Mouse (Mus musculus) ES-E14 (cell line): Measurements from ENCODE around the gene Rps26. TPM values are rescaled to one million over a fixed set of nuclear protein-coding genes. Genes with fewer than 3 reads are reported as not detected.

Experiments
- DNase-seq: peaks from one replicate; pipeline ENCODE4 v3.0.0-alpha.2; 2013; ENCODE audit warnings: low read depth, low spot score
- H3K27ac ChIP-seq: 2 replicates; pipeline ENCODE4 v1.5.1; 2012; ENCODE audit warnings: low read depth, mild to moderate bottlenecking, low read length, moderate library complexity, mixed read lengths; ENCODE audit not compliant: poor library complexity, insufficient read depth, severe bottlenecking
- H3K36me3 ChIP-seq: 2 replicates; pipeline ENCODE4 v1.6.1; 2012; ENCODE audit warnings: mild to moderate bottlenecking, low read length, moderate library complexity, mixed read lengths; ENCODE audit not compliant: control insufficient read depth, poor library complexity, insufficient read depth, severe bottlenecking
- H3K4me1 ChIP-seq, 2 experiments: fragments of 150-350 bp in 1 of 2; sonication (generic) in 1 of 2; 2 replicates each; pipeline ENCODE4 v1.6.1; 2012; ENCODE audit warnings: low read length in 2 of 2, mild to moderate bottlenecking in 1 of 2, mixed read lengths in 1 of 2; ENCODE audit not compliant: control insufficient read depth in 2 of 2, insufficient read depth in 2 of 2, poor library complexity in 1 of 2
- H3K4me3 ChIP-seq, 2 experiments: fragments of 150-350 bp in 1 of 2; sonication (generic) in 1 of 2; 2 replicates each; pipeline ENCODE4 v1.5.1; 2012; ENCODE audit warnings: low read length in 2 of 2, low read depth in 1 of 2, mild to moderate bottlenecking in 1 of 2, mixed read lengths in 1 of 2; ENCODE audit not compliant: insufficient read depth in 1 of 2, poor library complexity in 1 of 2, severe bottlenecking in 1 of 2
- H3K9ac ChIP-seq: 2 replicates; pipeline ENCODE4 v1.6.1; 2012; ENCODE audit warnings: low read depth, mild to moderate bottlenecking, low read length, mixed read lengths; ENCODE audit not compliant: poor library complexity, insufficient read depth, severe bottlenecking
- H3K9me3 ChIP-seq: fragments of 150-350 bp; sonication (generic); 2 replicates; pipeline ENCODE4 v1.6.1; 2012; ENCODE audit warnings: low read depth, mild to moderate bottlenecking, low read length; ENCODE audit not compliant: control insufficient read depth, insufficient read depth
- CHD2 ChIP-seq: IDR thresholded peaks from 2 replicates; pipeline ENCODE4 v1.6.1; 2014; ENCODE audit warnings: mild to moderate bottlenecking, low read depth, low read length, inconsistent platforms
- HCFC1 ChIP-seq: IDR thresholded peaks from 2 replicates; pipeline ENCODE4 v1.6.1; 2012; ENCODE audit warnings: low read length, inconsistent platforms, borderline replicate concordance; ENCODE audit not compliant: insufficient read depth
- MAFK ChIP-seq: IDR thresholded peaks from 2 replicates; pipeline ENCODE4 v1.6.1; 2014; ENCODE audit warnings: mild to moderate bottlenecking, low read depth, low read length, inconsistent platforms; ENCODE audit not compliant: insufficient read depth
- ZC3H11A ChIP-seq: IDR thresholded peaks from 2 replicates; pipeline ENCODE4 v1.6.1; 2012; ENCODE audit warnings: low read depth, mild to moderate bottlenecking, inconsistent platforms, low read length, borderline replicate concordance
- ZNF384 ChIP-seq: IDR thresholded peaks from 2 replicates; pipeline ENCODE4 v1.6.1; 2012; ENCODE audit warnings: low read depth, low read length, inconsistent platforms
- in situ Hi-C, 2 experiments: fragments of 600-800 bp; cut with MboI; formaldehyde crosslinking; loops; one replicate each; pipeline ENCODE4 v1.15.1; 2025; ENCODE audit warnings: low sequenced_read_pairs in 2 of 2, inconsistent platforms in 1 of 2; ENCODE audit not compliant: unreplicated experiment in 2 of 2
- total RNA-seq: library from RNA; depleted of rRNA; stranded (reverse); fragments of 300-350 nt; gene quantifications from 2 replicates; pipeline ENCODE4 v1.2.3, GENCODE M21; 2012

Rps26 gene
- total RNA-seq, 1 experiment = 1,982 TPM

DNA sequence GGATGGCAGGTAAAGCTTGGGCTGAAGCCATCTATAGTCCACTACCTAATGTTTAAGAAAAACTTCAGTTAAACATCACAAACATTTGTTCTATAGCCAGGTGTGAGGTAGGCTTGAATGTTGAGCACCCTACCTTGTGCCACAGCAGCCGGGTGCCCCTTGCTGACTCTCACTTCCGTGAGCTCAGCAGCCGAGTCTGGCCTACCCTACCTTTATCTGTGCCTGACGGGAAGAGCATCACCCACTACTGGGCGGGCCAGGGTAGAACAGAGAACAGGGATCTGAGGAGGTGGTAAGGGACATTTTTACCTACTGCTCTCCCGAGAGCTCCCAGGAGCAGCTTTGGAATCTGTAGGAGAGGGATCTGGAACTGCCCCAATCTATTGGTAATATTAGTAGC is 16.2 kb upstream of the Rps26 start:
- Histone ChIP-seq H3K27ac (no peak overlapping the region), H3K36me3 (no peaks in the 10 kb centered on the region; the same call in 1 of the 2 replicates), H3K4me3 (no peak overlapping the region), H3K9ac (no peak overlapping the region), H3K4me1 (peaks cover 3 to 23% of the 10 kb centered on the region in 2 experiments; a peak in 2 of 4 replicates), H3K9me3 (no peaks in the 10 kb centered on the region)
- in situ Hi-C loops = no loop called here
- no peak for TF ChIP-seq ZC3H11A
- DNase-seq = no peak

DNA sequence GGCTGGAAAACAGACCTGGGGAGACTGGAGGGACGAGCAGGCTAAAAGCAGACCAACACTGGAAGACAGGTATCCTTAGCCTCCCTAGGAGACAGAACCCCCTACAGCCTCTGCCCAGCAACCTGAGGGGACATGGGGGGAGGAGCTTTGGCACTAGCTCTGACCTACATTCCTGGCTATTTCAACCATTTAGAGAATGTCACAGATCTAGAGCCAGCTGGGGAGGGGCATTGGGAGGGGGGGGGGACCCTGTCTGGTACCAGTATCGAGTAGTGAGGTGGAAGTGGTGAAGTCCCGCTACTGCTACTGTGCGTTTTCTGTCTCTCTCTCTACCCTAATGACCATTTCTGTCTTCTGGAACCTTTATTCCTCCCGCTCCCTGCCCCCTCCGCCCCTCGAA is 15.3 kb upstream of the Rps26 start:
- in situ Hi-C loops = no loop called here
- no peaks in the 10 kb centered on the region for H3K9me3 ChIP-seq
- TF ChIP-seq ZC3H11A = no peak
- TF ChIP-seq HCFC1 = no peak
- TF ChIP-seq CHD2 = no peak
- TF ChIP-seq MAFK = no peak
- TF ChIP-seq ZNF384 = no peak
- no peak for DNase-seq
- peaks cover 10 to 26% of the 10 kb centered on the region in 2 experiments; a peak in 3 of 4 replicates for H3K4me1 ChIP-seq
- H3K27ac ChIP-seq = no peak overlapping the region
- no peak overlapping the region for H3K9ac ChIP-seq
- no peak overlapping the region for H3K4me3 ChIP-seq
- H3K36me3 ChIP-seq = no peaks in the 10 kb centered on the region; the same call in 1 of the 2 replicates

DNA sequence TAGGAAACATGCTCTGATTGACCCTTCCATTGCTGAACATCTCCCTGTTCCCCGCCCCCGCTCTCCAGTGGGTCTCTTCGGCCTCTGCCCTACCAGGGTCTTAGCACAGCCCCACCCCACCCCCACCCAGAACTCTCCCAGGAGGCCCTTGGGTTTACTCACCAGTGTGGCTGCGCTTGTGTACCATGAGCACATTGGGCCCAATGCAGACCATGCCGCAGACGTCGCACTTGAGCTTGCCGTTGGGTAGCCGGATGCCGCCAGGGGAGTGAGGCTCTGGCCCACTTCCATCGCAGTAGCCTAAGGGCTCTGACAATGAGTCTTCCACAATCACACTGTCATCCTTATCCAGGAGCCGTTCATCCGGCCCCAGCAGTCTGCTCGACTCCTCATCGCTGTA is 14.3 kb upstream of the Rps26 start:
- Histone ChIP-seq H3K9me3 (no peaks in the 10 kb centered on the region), H3K4me1 (peaks cover 12 to 23% of the 10 kb centered on the region in 2 experiments), H3K9ac (peak overlapping the region; percentile 0; the same call in 1 of the 2 replicates), H3K36me3 (no peaks in the 10 kb centered on the region; the same call in 1 of the 2 replicates), H3K27ac (no peak overlapping the region), H3K4me3 (no peak overlapping the region)
- no peak for DNase-seq
- in situ Hi-C loops = no loop called here
- TF ChIP-seq ZC3H11A = no peak
- TF ChIP-seq MAFK = no peak
- no peak for TF ChIP-seq CHD2
- no peak for TF ChIP-seq HCFC1
- no peak for TF ChIP-seq ZNF384

DNA sequence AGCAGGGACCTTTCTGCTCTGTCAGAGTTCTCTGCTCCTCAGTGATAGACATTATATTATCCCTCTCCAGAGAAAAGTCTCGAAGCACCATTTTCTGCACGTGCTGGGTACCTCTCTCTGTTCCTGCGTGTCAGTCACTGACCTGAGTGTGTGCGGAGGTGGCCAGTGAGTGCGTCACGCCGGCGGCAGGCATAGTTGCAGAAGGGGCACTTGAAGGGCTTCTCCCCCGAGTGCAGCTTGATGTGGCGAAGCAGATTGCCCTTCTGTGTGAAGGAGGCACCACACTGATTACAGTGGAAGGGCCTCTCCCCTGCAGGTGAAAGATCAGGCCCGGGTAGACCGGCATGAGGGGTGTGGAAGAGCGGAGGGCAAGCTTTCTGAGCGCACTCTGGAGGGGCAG is 13.5 kb upstream of the Rps26 start:
- Histone ChIP-seq H3K36me3 (no peaks in the 10 kb centered on the region; the same call in 1 of the 2 replicates), H3K4me3 (peak overlapping the region in 1 of 2 experiments; percentile 12; a peak in 1 of 4 replicates), H3K4me1 (peaks cover 12 to 20% of the 10 kb centered on the region in 2 experiments), H3K9ac (no peak overlapping the region), H3K9me3 (no peaks in the 10 kb centered on the region), H3K27ac (no peak overlapping the region)
- in situ Hi-C loops = no loop called here
- DNase-seq = no peak
- no peak for TF ChIP-seq CHD2
- TF ChIP-seq MAFK = no peak
- no peak for TF ChIP-seq ZNF384
- no peak for TF ChIP-seq HCFC1
- no peak for TF ChIP-seq ZC3H11A

DNA sequence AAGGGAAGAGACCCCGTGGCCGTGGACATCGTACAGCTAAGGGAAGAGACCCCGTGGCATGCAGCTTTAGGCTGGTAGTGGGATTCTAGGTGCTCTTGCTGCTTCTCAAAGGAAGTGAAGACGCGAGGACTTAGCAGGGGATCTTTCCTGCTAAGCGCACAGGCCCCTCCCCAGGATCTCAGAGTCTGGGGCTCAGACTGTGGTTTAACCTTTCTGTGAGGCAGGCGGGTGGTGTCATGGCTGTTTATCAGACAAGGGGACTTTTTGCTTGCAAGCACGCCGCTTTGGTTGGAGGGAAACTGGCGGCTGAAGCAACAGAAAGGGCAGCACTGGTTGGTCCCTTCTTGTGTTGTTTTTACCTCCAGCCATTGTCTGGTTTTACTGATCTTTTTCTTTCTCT is 10.5 kb upstream of the Rps26 start:
- TF ChIP-seq ZC3H11A (no peak), CHD2 (no peak)
- Histone ChIP-seq H3K9me3 (no peaks in the 10 kb centered on the region), H3K9ac (0 out of 2 replicates have a peak overlapping the region, but pooled peaks have one; percentile 1), H3K4me3 (no peak overlapping the region), H3K27ac (0 out of 2 replicates have a peak overlapping the region, but pooled peaks have one; percentile 11), H3K4me1 (peaks cover 17 to 35% of the 10 kb centered on the region in 2 experiments), H3K36me3 (no peaks in the 10 kb centered on the region; the same call in 1 of the 2 replicates)
- no peak for DNase-seq
- in situ Hi-C loops = no loop called here
